ENCODE assay signal across 9 mouse cellular contexts in the genomic region with DNA sequence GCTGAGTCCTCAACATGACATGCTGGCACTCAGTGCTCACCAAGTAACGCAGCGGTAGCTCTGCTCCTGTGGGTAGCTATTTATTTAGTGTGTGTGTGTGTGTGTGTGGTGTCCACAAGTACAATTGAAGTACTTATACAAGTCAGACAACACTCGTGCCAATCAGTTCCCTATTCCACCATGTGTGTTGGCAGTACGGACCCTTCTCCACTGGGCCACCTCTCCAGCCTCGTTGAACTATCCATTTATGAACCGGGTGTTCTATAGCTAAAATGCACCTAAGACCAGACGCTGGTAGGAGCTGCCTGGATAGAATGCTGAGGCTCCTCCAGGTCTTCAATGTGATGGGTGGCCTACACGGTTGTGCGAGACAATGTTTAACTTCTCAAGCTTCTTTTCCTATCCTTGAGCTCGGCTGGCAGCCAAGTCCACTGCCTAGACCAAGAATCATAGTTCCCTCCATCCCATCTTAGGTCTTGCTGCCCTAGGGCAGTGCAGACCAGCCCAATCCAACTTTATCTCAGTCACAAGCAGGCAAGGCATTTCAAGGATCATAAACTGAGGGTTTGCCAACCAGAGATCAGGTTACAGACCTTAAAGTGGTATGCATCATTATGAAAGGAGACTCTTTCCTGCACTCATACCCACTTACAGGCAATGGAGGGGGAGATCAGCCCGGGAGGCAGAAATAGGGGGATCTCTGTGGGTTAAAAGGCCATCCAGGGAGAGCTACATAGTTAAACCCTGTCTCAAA. TPM values are rescaled to one million over a fixed set of nuclear protein-coding genes. Genes with fewer than 3 reads are reported as not detected.
DNase-seq lines count a peak whose midpoint lies in the region; ATAC-seq and TF ChIP-seq lines count a peak whose summit lies in the region.
"Had no signal": no experiment of that assay in that cellular context is flagged by ENCODE, and none has a peak within 500 bp of the region (broad histone marks: within the 10 kb centered on the region; RNA-seq: fewer than 3 reads in every experiment).

No protein-coding gene starts in this region.

- 82% methylated on average over 11 of the region's 11 CpGs for WGBS in embryonic facial prominence, embryonic 14.5 days
- WGBS in intestine, embryonic 15.5 days = 87% methylated on average over 11 of the region's 11 CpGs
- 55% methylated on average over 11 of the region's 11 CpGs for WGBS in lung, postnatal 0 days

- TF ChIP-seq CTCF in lung, postnatal 0 days (IDR thresholded peaks at IDR 0.05) = no peak

- no peak overlapping the region for H3K4me2 ChIP-seq in embryonic facial prominence, embryonic 14.5 days (ENCODE audit: low read depth, low read length)
- H3K4me2 ChIP-seq in intestine, embryonic 15.5 days (replicated peaks) = no peak overlapping the region
- H3K4me2 ChIP-seq in lung, postnatal 0 days (replicated peaks; ENCODE audit: low read depth, low read length) = no peak overlapping the region

- peak; percentile 66 for DNase-seq in adrenal gland, postnatal 10 days
- peak; percentile 43 for DNase-seq in embryonic facial prominence, embryonic 14.5 days (ENCODE audit: low spot score)
- DNase-seq in lung, postnatal 0 days (ENCODE audit: low spot score) = peak; percentile 59
- DNase-seq in layer of hippocampus, adult 9-10 months (ENCODE audit: low spot score) = no peak
- no peak for DNase-seq in retina, embryonic 14.5 days (ENCODE audit: low spot score)
- DNase-seq in spleen, adult 12 weeks (ENCODE audit: low spot score) = no peak

- ATAC-seq in embryonic facial prominence, embryonic 14.5 days (ENCODE audit: low read depth) = peak; percentile 65
- ATAC-seq in intestine, embryonic 15.5 days = peak; percentile 43; the same call in 1 of the 2 replicates
- peak; percentile 81 for ATAC-seq in lung, postnatal 0 days
- no peak for ATAC-seq in erythroblast, adult 5-6 weeks (replicated peaks; ENCODE audit: low FRiP score, poor library complexity, severe bottlenecking)

- H3K9me3 ChIP-seq in embryonic facial prominence, embryonic 14.5 days (ENCODE audit: control insufficient read depth, low read length) = peaks cover 7% of the 10 kb centered on the region
- H3K9me3 ChIP-seq in intestine, embryonic 15.5 days = peaks cover 4% of the 10 kb centered on the region; the same call in 1 of the 2 replicates
- H3K9me3 ChIP-seq in lung, postnatal 0 days (ENCODE audit: low read length) = no peaks in the 10 kb centered on the region

- no peak overlapping the region for H3K9ac ChIP-seq in embryonic facial prominence, embryonic 14.5 days (ENCODE audit: low read depth, low read length)
- H3K9ac ChIP-seq in intestine, embryonic 15.5 days = no peak overlapping the region
- no peak overlapping the region for H3K9ac ChIP-seq in lung, postnatal 0 days (replicated peaks; ENCODE audit: low read depth)

- TF ChIP-seq EP300 in lung, postnatal 0 days (IDR thresholded peaks at IDR 0.05) = no peak

- H3K4me3 ChIP-seq in embryonic facial prominence, embryonic 14.5 days (ENCODE audit: low read depth, low read length) = no peak overlapping the region
- no peak overlapping the region for H3K4me3 ChIP-seq in intestine, embryonic 15.5 days (replicated peaks)
- H3K4me3 ChIP-seq in lung, postnatal 0 days (ENCODE audit: low read depth, low read length) = no peak overlapping the region

- H3K4me1 ChIP-seq in embryonic facial prominence, embryonic 14.5 days (ENCODE audit: control insufficient read depth, insufficient read depth, low read length) = peaks cover 5% of the 10 kb centered on the region
- 0 out of 2 replicates have a peak, but pooled peaks cover 4% of the 10 kb centered on the region for H3K4me1 ChIP-seq in intestine, embryonic 15.5 days (replicated peaks)
- H3K4me1 ChIP-seq in lung, postnatal 0 days (ENCODE audit: insufficient read depth, low read depth, low read length) = no peaks in the 10 kb centered on the region

- H3K27me3 ChIP-seq in embryonic facial prominence, embryonic 14.5 days (replicated peaks; ENCODE audit: control insufficient read depth, insufficient read depth, low read length) = no peaks in the 10 kb centered on the region
- H3K27me3 ChIP-seq in intestine, embryonic 15.5 days (replicated peaks) = no peaks in the 10 kb centered on the region
- H3K27me3 ChIP-seq in lung, postnatal 0 days (replicated peaks; ENCODE audit: insufficient read depth, low read length) = no peaks in the 10 kb centered on the region

- peaks cover 57% of the 10 kb centered on the region for H3K36me3 ChIP-seq in embryonic facial prominence, embryonic 14.5 days (ENCODE audit: control insufficient read depth, insufficient read depth, low read length)
- peaks cover 30% of the 10 kb centered on the region for H3K36me3 ChIP-seq in intestine, embryonic 15.5 days
- H3K36me3 ChIP-seq in lung, postnatal 0 days (ENCODE audit: insufficient read depth, low read length) = peaks cover 29% of the 10 kb centered on the region

- peak overlapping the region; percentile 83 for H3K27ac ChIP-seq in embryonic facial prominence, embryonic 14.5 days (replicated peaks; ENCODE audit: low read depth, low read length)
- H3K27ac ChIP-seq in intestine, embryonic 15.5 days = peak overlapping the region; percentile 58; the same call in 1 of the 2 replicates
- H3K27ac ChIP-seq in lung, postnatal 0 days (ENCODE audit: low read length) = peak overlapping the region; percentile 35; the same call in 1 of the 2 replicates

RNA-seq across cellular contexts. Expression of gene Wsb1, which starts 16.6 kb away (rescaled TPM):
- total RNA-seq in adrenal gland, postnatal 10 days (2021) = 10 to 100 TPM; 50.3 to 68.1 TPM
- 233 and 318 TPM in 2 replicates for polyA plus RNA-seq in embryonic facial prominence, embryonic 14.5 days (2014; fragmentation: Nextera tagmentation; extraction: Ambion mirVana)
- polyA plus RNA-seq in intestine, embryonic 15.5 days (2015; fragmentation: Nextera tagmentation; extraction: Ambion mirVana) = 166 and 207 TPM in 2 replicates
- polyA plus RNA-seq in lung, postnatal 0 days (2015; fragmentation: Nextera tagmentation; extraction: Ambion mirVana) = 134 and 144 TPM in 2 replicates
- 41.7 and 48.3 TPM in 2 replicates for total RNA-seq in erythroblast, adult 5-6 weeks (2015; ENCODE audit: low replicate concordance)
- 31.8 and 41.7 TPM in 2 replicates for total RNA-seq in erythroblast, adult 5-6 weeks (2017; ENCODE audit: low replicate concordance)

RNA-seq across cellular contexts. Expression of gene Gm9964, which starts 58.9 kb away (rescaled TPM):
- not detected for total RNA-seq in adrenal gland, postnatal 10 days (2021)
- polyA plus RNA-seq in embryonic facial prominence, embryonic 14.5 days (2014; fragmentation: Nextera tagmentation; extraction: Ambion mirVana) = not detected in 2 replicates
- polyA plus RNA-seq in intestine, embryonic 15.5 days (2015; fragmentation: Nextera tagmentation; extraction: Ambion mirVana) = not detected in 2 replicates
- polyA plus RNA-seq in lung, postnatal 0 days (2015; fragmentation: Nextera tagmentation; extraction: Ambion mirVana) = not detected in 2 replicates
- not detected in 2 replicates for total RNA-seq in erythroblast, adult 5-6 weeks (2015; ENCODE audit: low replicate concordance)
- total RNA-seq in erythroblast, adult 5-6 weeks (2017; ENCODE audit: low replicate concordance) = not detected in 2 replicates
- polyA plus RNA-seq: large intestine, adult 2 months had no signal

Comparison
In these comparisons a context has a peak if more than half of its experiments do, and no peak if none do; other contexts are left out.
1. DNase-seq: peak in adrenal gland, postnatal 10 days (single experiment), embryonic facial prominence, embryonic 14.5 days (single experiment) and lung, postnatal 0 days (single experiment); none in layer of hippocampus, adult 9-10 months (single experiment), retina, embryonic 14.5 days (single experiment) and spleen, adult 12 weeks (single experiment).
2. Peak in every context shown above with its lines, with median percentiles within 50 percentile points of each other: H3K27ac ChIP-seq.